Mouse (Mus musculus) olfactory bulb, adult 2 months (tissue): ENCODE measurements around the gene Gm20479.

Experiments
- CTCF ChIP-seq: fragments of 200-500 bp; IDR thresholded peaks from 2 replicates; pipeline ENCODE4 v1.5.1; 2012; ENCODE audit warnings: low read depth, mild to moderate bottlenecking, low read length, moderate library complexity; ENCODE audit not compliant: insufficient read depth
- POLR2A ChIP-seq: fragments of 200-500 bp; IDR thresholded peaks from 2 replicates; pipeline ENCODE4 v1.6.1; 2012; ENCODE audit warnings: mild to moderate bottlenecking, low read depth, low read length, moderate library complexity; ENCODE audit not compliant: insufficient read depth

DNA sequence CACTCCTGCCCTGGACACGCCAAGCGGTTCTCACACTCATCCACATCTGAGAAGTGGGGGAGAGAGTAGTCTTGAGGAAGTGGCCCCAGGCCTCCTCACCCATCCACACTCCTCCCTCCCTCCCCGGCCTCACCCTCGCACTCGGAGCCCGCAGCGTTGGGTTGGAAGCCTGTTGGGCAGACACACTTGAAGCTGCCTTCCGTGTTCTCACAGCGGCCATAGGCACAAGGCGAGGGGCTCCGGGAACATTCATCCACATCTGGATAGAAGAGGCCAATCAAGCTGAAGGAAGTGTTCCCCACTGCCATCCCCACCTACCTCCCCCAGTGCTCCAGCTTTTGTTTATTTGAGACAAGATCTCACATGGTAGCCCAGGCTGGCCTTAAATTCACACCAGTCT lies 33.1 kb downstream of the Gm20479 start:
- TF ChIP-seq CTCF: no peak
- no peak for TF ChIP-seq POLR2A
